Mouse (Mus musculus) T-helper 2 cell (primary cell): Measurements from ENCODE around the gene Fastkd5.

Source experiments
- in situ Hi-C: fragments of 300-600 bp; cut with MboI, MseI; formaldehyde crosslinking; loops from one replicate; pipeline ENCODE4 v1.15.1; 2025; ENCODE audit warnings: high pct_unique_total_duplicates

Fastkd5 gene

GRCm38 (mm10) chr2:130634006-130634738, 4.3 kb upstream of the Fastkd5 start:
- in situ Hi-C loops, result no loop called here

- in situ Hi-C loops, result no loop called here
Observed at GRCm38 (mm10) chr2:130632887-130633675, 3.3 kb upstream of the Fastkd5 start.

GRCm38 (mm10) chr2:130632416-130632815, 2.6 kb upstream of the Fastkd5 start:
- in situ Hi-C loops, result no loop called here

- in situ Hi-C loops, result no loop called here
Observed at GRCm38 (mm10) chr2:130629080-130629838, 568 bp downstream of the Fastkd5 start.

- in situ Hi-C loops, result no loop called here
Observed at GRCm38 (mm10) chr2:130628424-130628823, 1.4 kb downstream of the Fastkd5 start.

GRCm38 (mm10) chr2:130618972-130619371, 10.9 kb downstream of the Fastkd5 start:
- in situ Hi-C loops, result no loop called here

- in situ Hi-C loops, result no loop called here
Observed at GRCm38 (mm10) chr2:130613091-130613490, 16.7 kb downstream of the Fastkd5 start.

GRCm38 (mm10) chr2:130602195-130602594, 27.6 kb downstream of the Fastkd5 start:
- in situ Hi-C loops, result no loop called here

- in situ Hi-C loops, result no loop called here
Observed at GRCm38 (mm10) chr2:130598399-130598798, 31.4 kb downstream of the Fastkd5 start.

GRCm38 (mm10) chr2:130597601-130598010, 32.2 kb downstream of the Fastkd5 start:
- in situ Hi-C loops, result no loop called here

GRCm38 (mm10) chr2:130595596-130595995, 34.2 kb downstream of the Fastkd5 start:
- in situ Hi-C loops, result no loop called here

GRCm38 (mm10) chr2:130591016-130591415, 38.8 kb downstream of the Fastkd5 start:
- in situ Hi-C loops, result no loop called here

GRCm38 (mm10) chr2:130589761-130590160, 40.1 kb downstream of the Fastkd5 start:
- in situ Hi-C loops, result no loop called here

GRCm38 (mm10) chr2:130589157-130589556, 40.7 kb downstream of the Fastkd5 start:
- in situ Hi-C loops, result no loop called here

- in situ Hi-C loops, result no loop called here
Observed at GRCm38 (mm10) chr2:130588373-130588772, 41.5 kb downstream of the Fastkd5 start.

- in situ Hi-C loops, result no loop called here
Observed at GRCm38 (mm10) chr2:130586016-130586415, 43.8 kb downstream of the Fastkd5 start.

GRCm38 (mm10) chr2:130583902-130584560, 45.8 kb downstream of the Fastkd5 start:
- in situ Hi-C loops, result loop anchor here (5.0 kb wide), 1 partner anchor 38 kb away; no protein-coding TSS in a partner anchor

GRCm38 (mm10) chr2:130582552-130582951, 47.3 kb downstream of the Fastkd5 start, which contains the start of gene Avp:
Gene Avp, minus strand, starts transcription at chr2:130582554.
- in situ Hi-C loops, result loop anchor here (5.0 kb wide), 1 partner anchor 40 kb away; no protein-coding TSS in a partner anchor

GRCm38 (mm10) chr2:130581201-130581600, 48.6 kb downstream of the Fastkd5 start:
- in situ Hi-C loops, result loop anchor here (5.0 kb wide), 1 partner anchor 41 kb away; no protein-coding TSS in a partner anchor

GRCm38 (mm10) chr2:130579791-130580190, 50.0 kb downstream of the Fastkd5 start:
- in situ Hi-C loops, result loop anchor here (5.0 kb wide), 1 partner anchor 43 kb away; no protein-coding TSS in a partner anchor

- in situ Hi-C loops, result no loop called here
Observed at GRCm38 (mm10) chr2:130578148-130578547, 51.7 kb downstream of the Fastkd5 start.
